ENCODE assay signal across 33 mouse cellular contexts in the genomic region with DNA sequence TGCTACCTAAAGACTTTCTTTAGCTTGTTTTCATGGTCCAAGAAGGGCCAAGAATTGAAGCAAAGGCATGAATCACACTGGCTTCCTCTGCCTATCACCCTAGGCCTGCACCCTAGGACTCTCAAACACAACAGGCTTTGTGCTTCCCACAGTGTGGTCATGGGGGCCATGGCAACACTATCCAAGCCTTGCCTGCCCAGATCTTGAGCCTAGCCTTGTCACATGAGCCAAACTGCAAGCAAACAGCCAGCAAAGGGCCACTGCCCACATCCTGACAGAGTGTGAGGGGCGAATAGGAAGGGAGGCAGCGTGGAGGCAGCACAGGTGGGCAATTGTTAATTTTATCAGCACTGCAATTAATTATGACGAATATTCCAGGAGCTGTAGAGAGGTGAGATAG. TPM values are rescaled to one million over a fixed set of nuclear protein-coding genes. Genes with fewer than 3 reads are reported as not detected.
A peak's percentile ranks its signal among the peaks of the same experiment; 100 is the strongest.
DNase-seq lines count a peak whose midpoint lies in the region; ATAC-seq and TF ChIP-seq lines count a peak whose summit lies in the region.
"Had no signal": no experiment of that assay in that cellular context is flagged by ENCODE, and none has a peak within 500 bp of the region (broad histone marks: within the 10 kb centered on the region; RNA-seq: fewer than 3 reads in every experiment).

No protein-coding gene starts in this region.

- no peak for DNase-seq in layer of hippocampus, adult 2 months (ENCODE audit: low spot score in 2 of 2)
- no peak for DNase-seq in layer of hippocampus, postnatal 36 days
- peak; percentile 8 for DNase-seq in 416B (ENCODE audit: low read depth)
- DNase-seq in brain, adult 2 months (ENCODE audit: low read depth, low spot score) = peak; percentile 82
- peak; percentile 73 for DNase-seq in stomach, postnatal 0 days (ENCODE audit: low spot score)
- DNase-seq in spleen, adult 18-20 months = no peak
- DNase-seq: adrenal gland, adult 8-10 months; cerebellum, adult 11-12 months; cerebellum, postnatal 10 days; gastrocnemius, postnatal 10 days; heart, postnatal 14 days; kidney, adult 11 months; kidney, postnatal 25 days; left cerebral cortex, postnatal 4 days; liver, postnatal 0 days; right cerebral cortex, postnatal 4 days; thymus, adult 2 months; thymus, postnatal 4 days had no signal

- H3K4me2 ChIP-seq in stomach, postnatal 0 days (replicated peaks; ENCODE audit: low read depth) = no peak overlapping the region
- H3K4me2 ChIP-seq: forebrain, embryonic 12.5 days; liver, embryonic 12.5 days; midbrain, embryonic 13.5 days; neural tube, embryonic 13.5 days had no signal

- no peaks in the 10 kb centered on the region for H3K4me1 ChIP-seq in stomach, postnatal 0 days (replicated peaks; ENCODE audit: control insufficient read depth, insufficient read depth)
- H3K4me1 ChIP-seq: midbrain, embryonic 13.5 days; neural tube, embryonic 13.5 days had no signal

- H3K9ac ChIP-seq in stomach, postnatal 0 days (ENCODE audit: low read length) = no peak overlapping the region
- H3K9ac ChIP-seq: forebrain, embryonic 12.5 days; liver, embryonic 12.5 days; liver, postnatal 0 days; midbrain, embryonic 13.5 days; neural tube, embryonic 13.5 days had no signal

- no peak for TF ChIP-seq CTCF in layer of hippocampus, adult 2 months (conservative IDR thresholded peaks at IDR 0.05)
- TF ChIP-seq CTCF in stomach, postnatal 0 days (IDR thresholded peaks at IDR 0.05; ENCODE audit: low read depth) = no peak

- H3K36me3 ChIP-seq in stomach, postnatal 0 days (ENCODE audit: control insufficient read depth, insufficient read depth, low read length) = peaks cover 10% of the 10 kb centered on the region
- H3K36me3 ChIP-seq: forebrain, embryonic 12.5 days; midbrain, embryonic 13.5 days; neural tube, embryonic 13.5 days had no signal

- H3K27me3 ChIP-seq in stomach, postnatal 0 days (ENCODE audit: control insufficient read depth, insufficient read depth, low read length) = no peaks in the 10 kb centered on the region
- H3K27me3 ChIP-seq: CH12.LX had no signal

- WGBS in stomach, postnatal 0 days = 66% methylated on average over 3 of the region's 3 CpGs

- no peak for TF ChIP-seq EP300 in stomach, postnatal 0 days (optimal IDR thresholded peaks at IDR 0.05)

- no peak overlapping the region for H3K4me3 ChIP-seq in layer of hippocampus, adult 2 months
- no peak overlapping the region for H3K4me3 ChIP-seq in stomach, postnatal 0 days (ENCODE audit: low read depth, low read length)
- H3K4me3 ChIP-seq: erythroblast, embryonic 14.5 days; forebrain, embryonic 12.5 days; hindbrain, embryonic 10.5 days; liver, embryonic 12.5 days; midbrain, embryonic 13.5 days; neural tube, embryonic 13.5 days had no signal

- peak overlapping the region; percentile 69 for H3K27ac ChIP-seq in layer of hippocampus, adult 2 months
- no peak overlapping the region; the same call in 1 of the 2 replicates for H3K27ac ChIP-seq in stomach, postnatal 0 days (replicated peaks)
- H3K27ac ChIP-seq: forebrain, embryonic 12.5 days; hindbrain, embryonic 10.5 days; liver, embryonic 12.5 days; macrophage; midbrain, embryonic 13.5 days; neural tube, embryonic 13.5 days had no signal

- peak; percentile 92 for ATAC-seq in stomach, postnatal 0 days (ENCODE audit: low FRiP score, low TSS enrichment)
- ATAC-seq: activated CD4-positive, CD25-positive, alpha-beta regulatory T cell, adult 4 months; hindbrain, embryonic 16.5 days; liver, embryonic 12.5 days; liver, postnatal 0 days; midbrain, embryonic 13.5 days had no signal

- H3K9me3 ChIP-seq in stomach, postnatal 0 days (ENCODE audit: control insufficient read depth, low read length) = no peaks in the 10 kb centered on the region
- H3K9me3 ChIP-seq: forebrain, embryonic 12.5 days; hindbrain, embryonic 10.5 days; liver, embryonic 12.5 days; midbrain, embryonic 13.5 days; neural tube, embryonic 13.5 days had no signal

RNA-seq across cellular contexts. Expression of a gene that starts 9.9 kb away (rescaled TPM):
- 1 to 10 TPM; 8.0 to 8.2 TPM for total RNA-seq in layer of hippocampus, adult 2 months (2021)
- total RNA-seq in layer of hippocampus, postnatal 36 days (2021) = 1 to 10 TPM; 9.2 to 9.9 TPM
- 6.3 and 8.4 TPM in 2 replicates for polyA plus RNA-seq in stomach, postnatal 0 days (2015; fragmentation: Nextera tagmentation; extraction: Ambion mirVana)
- total RNA-seq: CH12.LX; common myeloid progenitor, adult 5-6 weeks; gastrocnemius, postnatal 10 days; granulocyte monocyte progenitor cell, adult 5-6 weeks; megakaryocyte-erythroid progenitor cell, adult 5-6 weeks had no signal
- polyA plus RNA-seq: activated CD4-positive, CD25-positive, alpha-beta regulatory T cell, adult 4 months; embryonic facial prominence, embryonic 14.5 days; erythroblast, embryonic 14.5 days; kidney, embryonic 14.5 days; liver, postnatal 0 days; macrophage had no signal

Comparison
In these comparisons a context has a peak if more than half of its experiments do, and no peak if none do; other contexts are left out.
1. DNase-seq: peak in 416B (single experiment), brain, adult 2 months (single experiment) and stomach, postnatal 0 days (single experiment); none in layer of hippocampus, adult 2 months (0 of 2), layer of hippocampus, postnatal 36 days (0 of 2) and spleen, adult 18-20 months (0 of 2).